Mouse (Mus musculus) splenic B cell, adult 2 months (primary cell): ENCODE results near the gene Txndc2.
A peak's percentile ranks its signal among the peaks of the same experiment; 100 is the strongest.
"Not testable (repeated sequence)": the region's sequence is repeated elsewhere in the genome, so short reads cannot be mapped to it uniquely, and the experiment has no call there.

Experiments used
- DNase-seq: peaks from one replicate; pipeline ENCODE4 v3.0.0-alpha.2; 2011; ENCODE audit warnings: low read depth, low spot score
- H3K27me3 ChIP-seq: 2 replicates; pipeline ENCODE4 v1.6.1; 2012; ENCODE audit warnings: mild to moderate bottlenecking, low read length, moderate library complexity, mixed read lengths; ENCODE audit not compliant: control insufficient read depth, poor library complexity, insufficient read depth, severe bottlenecking
- H3K36me3 ChIP-seq: 2 replicates; pipeline ENCODE4 v1.6.1; 2012; ENCODE audit warnings: mild to moderate bottlenecking, low read length, moderate library complexity, mixed read lengths; ENCODE audit not compliant: control insufficient read depth, poor library complexity, insufficient read depth, severe bottlenecking

Txndc2 gene

GRCm38 (mm10) chr17:65643579-65643978 lies 1.6 kb upstream of the Txndc2 start:
- H3K27me3 ChIP-seq = no peaks in the 10 kb centered on the region

DNA sequence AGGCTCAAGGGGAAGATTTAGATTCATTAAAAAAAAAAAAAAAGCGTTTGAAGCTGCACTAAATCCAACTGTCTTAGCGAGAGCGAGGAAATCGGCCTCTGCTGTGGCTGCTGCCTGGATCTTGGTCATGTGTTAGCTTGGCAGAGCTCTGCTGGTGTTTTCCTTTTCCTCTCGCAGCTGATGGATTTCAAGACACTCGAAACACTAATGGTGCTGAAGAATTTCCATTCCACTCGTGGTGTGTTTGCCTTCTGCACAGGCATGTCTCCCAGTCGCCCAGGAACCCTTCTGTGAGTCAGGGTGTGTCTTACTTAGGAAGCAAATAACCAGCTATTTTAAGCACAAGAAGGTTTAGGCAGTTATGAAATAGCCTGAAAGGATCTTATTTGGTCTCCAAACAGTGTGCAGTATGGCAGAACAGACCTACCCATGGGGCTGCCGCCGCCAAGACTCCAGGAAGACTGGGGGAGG lies 1.1 kb upstream of the Txndc2 start:
- H3K27me3 ChIP-seq = no peaks in the 10 kb centered on the region

More at GRCm38 (mm10) chr17:65643579-65643978, 1.6 kb upstream of the Txndc2 start:
- no peak for DNase-seq
- H3K36me3 ChIP-seq = no peaks in the 10 kb centered on the region

GRCm38 (mm10) chr17:65642578-65642991 lies 617 bp upstream of the Txndc2 start:
- H3K27me3 ChIP-seq = no peaks in the 10 kb centered on the region
- H3K36me3 ChIP-seq = no peaks in the 10 kb centered on the region
- DNase-seq = no peak

More for the DNA sequence above, 1.1 kb upstream of the Txndc2 start:
- no peaks in the 10 kb centered on the region for H3K36me3 ChIP-seq
- no peak for DNase-seq

DNA sequence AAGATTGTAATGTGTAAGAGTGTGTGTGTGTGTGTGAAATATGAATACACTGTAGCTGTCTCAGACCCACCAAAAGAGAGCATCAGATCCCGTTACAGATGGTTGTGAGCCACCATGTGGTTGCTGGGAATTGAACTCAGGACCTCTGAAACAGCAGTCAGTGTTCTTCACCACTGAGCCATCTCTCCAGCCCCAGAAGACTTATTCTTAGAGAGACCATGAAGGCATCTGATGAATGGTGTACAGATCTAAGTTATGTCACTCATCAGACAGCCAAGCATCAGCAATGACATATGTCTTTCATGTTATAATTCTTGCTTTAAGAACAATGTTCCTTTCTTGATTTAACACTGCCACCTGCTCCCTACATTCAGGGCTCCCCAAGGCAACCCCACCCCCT lies 2.8 kb downstream of the Txndc2 start:
- no peak for DNase-seq
- no peaks in the 10 kb centered on the region for H3K36me3 ChIP-seq
- no peaks in the 10 kb centered on the region for H3K27me3 ChIP-seq

DNA sequence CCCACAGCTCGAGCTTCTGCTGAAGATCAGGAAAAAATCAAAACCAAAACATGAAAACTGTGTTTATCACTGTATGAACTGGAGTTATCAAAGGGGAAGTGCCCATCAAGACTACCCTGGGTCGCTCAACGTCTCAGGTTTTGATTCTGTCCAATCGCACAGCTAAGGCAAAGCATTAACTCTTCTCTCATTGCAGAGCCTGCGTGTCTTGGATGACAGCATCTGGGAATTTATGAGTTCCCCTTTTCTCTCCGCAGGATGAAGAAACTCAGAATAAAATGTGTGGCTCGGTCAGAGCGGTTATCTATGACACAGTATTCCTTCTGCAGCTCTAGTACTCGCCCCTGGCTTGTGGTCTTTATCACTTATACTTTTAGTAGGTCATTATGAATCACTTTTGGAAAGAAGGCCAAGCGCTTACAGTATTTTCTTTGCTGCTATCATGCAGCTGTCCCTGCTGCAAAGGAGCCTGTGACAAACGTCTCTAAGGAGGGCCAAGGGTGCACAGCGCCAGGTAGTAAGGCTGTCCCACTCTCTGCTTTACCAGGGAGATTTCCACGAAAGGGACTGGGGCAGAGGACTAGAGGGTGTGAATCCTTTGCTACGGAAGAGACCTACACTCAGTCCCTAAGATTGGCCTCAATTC lies 6.1 kb downstream of the Txndc2 start:
- no peak for DNase-seq
- no peaks in the 10 kb centered on the region for H3K27me3 ChIP-seq
- H3K36me3 ChIP-seq = no peaks in the 10 kb centered on the region

DNA sequence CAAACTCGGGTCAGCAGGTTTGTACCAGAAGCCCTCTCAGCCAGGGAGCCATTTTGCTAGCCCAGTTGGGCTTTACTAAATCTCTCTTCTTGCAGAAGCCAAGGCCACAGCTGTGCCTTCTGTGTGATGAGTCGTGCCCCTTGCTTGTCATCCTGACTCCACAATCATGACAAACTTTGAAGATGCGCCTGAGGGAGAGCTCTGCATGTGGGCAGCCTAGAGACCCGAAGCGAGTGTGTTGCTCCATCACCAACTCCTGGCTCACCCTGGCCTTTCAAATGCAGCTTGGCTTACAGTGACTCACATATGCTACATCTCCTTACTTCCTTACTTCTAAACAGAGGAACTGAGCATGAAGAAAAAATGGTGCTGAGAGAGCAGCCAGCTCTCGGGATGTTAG lies 12.0 kb downstream of the Txndc2 start:
- DNase-seq = no peak
- Histone ChIP-seq H3K27me3 (no peaks in the 10 kb centered on the region), H3K36me3 (no peaks in the 10 kb centered on the region)

- DNase-seq, H3K36me3 ChIP-seq, H3K27me3 ChIP-seq: not testable (repeated sequence)
Observed at GRCm38 (mm10) chr17:65628823-65629532, 13.0 kb downstream of the Txndc2 start.

DNA sequence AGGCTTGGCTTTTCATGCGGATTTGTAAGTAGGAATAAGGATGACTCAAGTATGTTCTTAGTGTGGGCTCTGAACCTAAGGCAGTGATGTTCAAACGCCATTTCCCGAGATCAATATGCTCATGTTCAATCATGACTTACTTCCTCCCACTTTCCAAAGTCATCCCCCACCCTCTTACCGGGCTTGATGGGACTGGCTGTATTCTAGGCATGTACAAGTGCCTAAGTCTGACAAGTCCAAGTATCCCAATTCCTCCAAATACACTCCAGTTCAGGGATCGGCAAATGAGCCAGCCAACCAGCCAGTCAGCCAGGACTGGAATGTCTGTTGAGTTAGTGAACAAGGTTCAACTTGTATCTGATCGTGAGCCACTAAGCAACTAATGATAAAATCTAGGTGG lies 15.7 kb downstream of the Txndc2 start:
- H3K27me3 ChIP-seq = no peaks in the 10 kb centered on the region
- no peak for DNase-seq
- no peaks in the 10 kb centered on the region for H3K36me3 ChIP-seq

DNA sequence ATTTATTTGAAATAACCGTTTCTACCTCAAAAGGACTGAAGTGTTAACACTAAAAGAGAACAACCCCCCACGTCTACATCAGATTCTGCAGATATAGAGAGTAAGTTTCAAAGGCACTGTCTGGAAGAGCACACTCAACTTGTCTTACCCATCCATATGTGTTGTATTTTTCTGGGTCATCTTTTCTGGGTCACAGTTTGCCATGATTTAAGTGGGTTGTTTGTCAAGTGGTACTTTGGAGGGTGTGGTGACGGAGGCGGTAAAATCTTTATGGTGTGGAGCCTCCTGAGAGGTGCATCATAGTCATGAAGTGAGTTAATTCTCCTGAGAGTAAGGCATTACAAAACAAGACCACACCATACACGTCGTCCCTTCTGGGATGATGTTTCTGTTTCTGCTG lies 16.4 kb downstream of the Txndc2 start:
- H3K36me3 ChIP-seq = no peaks in the 10 kb centered on the region
- no peaks in the 10 kb centered on the region for H3K27me3 ChIP-seq
- DNase-seq = no peak

DNA sequence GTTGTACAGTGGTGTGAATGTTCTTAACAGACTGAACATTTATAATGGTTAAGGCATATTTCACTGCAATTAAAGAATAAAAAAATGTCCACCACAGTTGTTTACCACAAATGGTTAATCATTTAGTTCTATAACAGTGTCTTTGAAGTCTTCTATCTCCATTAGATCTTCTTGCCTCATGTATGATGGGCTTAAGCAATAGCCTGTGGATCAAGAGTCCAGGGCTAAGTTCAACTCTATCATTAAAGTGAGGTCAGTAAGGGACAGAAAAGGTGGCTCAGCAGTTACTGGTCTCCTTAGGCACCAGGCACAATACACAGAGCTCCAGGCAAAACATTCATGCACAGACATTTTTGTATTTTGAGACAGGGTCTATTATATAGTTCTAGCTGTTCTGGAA lies 18.8 kb downstream of the Txndc2 start:
- H3K27me3 ChIP-seq = no peaks in the 10 kb centered on the region
- DNase-seq = no peak
- H3K36me3 ChIP-seq = no peaks in the 10 kb centered on the region

DNA sequence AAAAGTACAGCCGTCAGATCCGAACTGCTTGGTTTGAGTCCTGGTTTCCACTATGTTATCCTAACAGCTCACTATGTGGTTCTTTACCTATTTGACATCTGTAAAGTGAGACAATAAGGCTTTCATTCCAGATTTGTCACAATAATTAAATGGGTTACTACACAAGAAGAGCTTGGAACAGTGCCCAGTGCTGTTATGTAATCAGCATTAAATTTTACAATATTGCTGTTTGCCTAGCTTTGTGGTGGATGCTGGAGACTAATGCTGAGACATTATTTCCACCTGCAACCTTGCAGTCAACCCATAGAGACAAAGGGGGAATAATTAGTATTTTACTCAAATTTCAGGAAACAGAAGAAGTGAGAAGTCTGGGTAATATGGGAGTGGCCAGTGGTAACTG lies 23.5 kb downstream of the Txndc2 start:
- Histone ChIP-seq H3K36me3 (no peaks in the 10 kb centered on the region), H3K27me3 (no peaks in the 10 kb centered on the region)
- DNase-seq = no peak

DNA sequence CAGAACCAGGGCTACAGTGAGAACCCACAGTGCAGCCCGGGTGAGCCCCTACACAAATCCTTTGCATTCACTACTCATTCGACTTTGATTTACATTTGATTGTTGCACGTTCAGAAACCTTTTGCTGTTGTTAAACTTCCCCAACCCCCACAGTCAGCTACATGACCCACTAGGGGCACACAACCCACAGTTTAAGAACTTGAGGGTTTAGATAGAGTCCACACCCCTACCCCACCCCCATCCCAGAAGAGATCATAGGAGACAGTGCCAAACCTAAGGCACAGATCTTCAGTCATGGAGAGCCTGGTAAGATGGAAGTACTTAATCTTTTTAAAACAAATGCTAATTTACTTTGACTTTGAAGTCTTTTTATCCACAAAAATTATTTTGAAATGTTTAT lies 26.3 kb downstream of the Txndc2 start:
- H3K36me3 ChIP-seq = no peaks in the 10 kb centered on the region
- H3K27me3 ChIP-seq = no peaks in the 10 kb centered on the region
- peak; percentile 13 for DNase-seq

- H3K27me3 ChIP-seq = no peaks in the 10 kb centered on the region
Observed at GRCm38 (mm10) chr17:65614431-65614830, 27.5 kb downstream of the Txndc2 start.

DNA sequence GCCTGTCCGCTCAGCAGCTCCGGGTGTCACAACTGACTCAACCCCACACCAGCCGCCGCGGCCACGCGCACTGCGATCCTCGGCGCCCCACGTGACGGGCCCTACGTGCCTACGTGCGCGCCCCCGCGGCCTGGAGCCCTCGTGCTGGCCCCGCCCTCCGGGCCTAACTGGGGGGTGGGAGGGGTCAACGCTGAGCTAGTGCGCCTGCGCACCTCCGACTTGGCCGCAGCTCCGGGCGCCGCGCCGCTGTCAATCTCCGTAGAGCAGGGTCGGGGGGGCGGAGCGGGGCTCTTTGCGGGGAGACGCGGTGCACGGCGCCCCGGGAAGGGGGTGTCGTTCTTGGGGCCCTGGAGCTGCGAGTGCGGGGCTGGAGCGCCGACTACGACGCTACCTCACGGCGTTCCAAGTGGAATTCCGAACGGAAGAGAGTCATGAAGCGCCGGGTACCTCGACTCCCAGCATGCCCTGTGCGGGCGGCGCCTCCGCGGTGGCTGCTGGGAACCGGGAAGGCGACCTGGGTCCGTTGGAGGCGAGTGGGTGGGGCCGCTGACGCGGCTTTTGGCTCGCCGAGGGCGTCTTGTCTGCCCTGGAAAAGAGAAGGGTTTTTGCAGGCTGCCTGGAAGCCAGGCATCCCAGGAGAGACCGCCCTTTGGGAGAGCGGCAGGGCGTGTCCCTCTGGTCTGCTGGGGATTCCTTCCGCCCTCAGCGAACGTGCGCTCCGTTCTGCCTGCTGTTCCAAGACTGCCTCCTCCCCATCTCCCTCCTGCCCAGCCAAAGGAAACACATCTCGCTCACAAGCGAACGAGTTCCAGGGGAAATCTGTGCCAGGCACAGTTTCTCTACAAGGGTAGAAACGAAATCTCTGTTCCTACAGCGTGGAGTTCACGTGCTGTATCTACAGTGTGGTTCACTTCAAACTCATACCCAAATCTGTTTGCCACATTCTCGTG lies 28.2 kb downstream of the Txndc2 start, which contains the start of gene Vapa:
TSS of gene Vapa (minus strand) at position 93 of the 950 bp plus-strand sequence.
- H3K36me3 ChIP-seq = no peaks in the 10 kb centered on the region
- peak; percentile 99 for DNase-seq
- no peaks in the 10 kb centered on the region for H3K27me3 ChIP-seq

More at GRCm38 (mm10) chr17:65614431-65614830, 27.5 kb downstream of the Txndc2 start:
- DNase-seq = no peak
- H3K36me3 ChIP-seq = no peaks in the 10 kb centered on the region

DNA sequence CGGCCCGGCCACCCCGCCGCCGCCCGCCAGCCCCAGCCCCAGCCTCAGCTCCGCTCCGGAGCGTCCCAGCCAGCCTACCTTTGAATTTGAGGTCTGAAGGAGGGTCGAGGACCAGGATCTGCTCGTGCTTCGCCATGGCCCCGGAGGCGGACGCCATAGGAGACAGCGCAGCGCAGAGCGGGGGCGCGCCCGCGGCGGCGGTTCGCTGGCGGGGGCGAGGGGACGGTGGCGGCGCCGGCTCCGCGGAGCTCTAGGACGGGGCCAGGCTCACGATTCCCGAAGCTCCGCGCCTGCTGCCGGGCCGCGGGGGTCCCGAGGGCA lies 28.9 kb downstream of the Txndc2 start:
- no peak for DNase-seq
- H3K36me3 ChIP-seq = no peaks in the 10 kb centered on the region

More for the DNA sequence above, 28.9 kb downstream of the Txndc2 start:
- no peaks in the 10 kb centered on the region for H3K27me3 ChIP-seq
